8 mouse cellular contexts compared by ENCODE assay signal in the genomic region with DNA sequence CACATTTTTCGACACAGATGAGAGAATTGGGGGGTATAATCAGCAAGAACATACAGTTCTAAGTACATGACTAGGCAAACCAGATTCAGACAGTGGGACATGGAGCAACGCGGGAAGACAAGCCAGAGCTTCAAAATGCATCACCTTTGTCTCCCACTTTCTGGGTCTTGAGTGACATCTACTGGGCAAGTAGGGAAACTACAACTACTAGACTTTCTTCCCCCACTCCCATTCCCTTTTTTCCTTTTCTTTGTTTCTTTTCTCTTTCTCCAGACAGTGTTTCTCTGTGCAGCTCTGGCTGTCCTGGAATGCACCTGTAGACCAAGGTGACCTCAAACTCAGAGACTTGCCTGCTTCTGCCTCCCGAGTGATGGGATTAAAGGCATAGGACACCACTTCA. TPM values are rescaled to one million over a fixed set of nuclear protein-coding genes. Genes with fewer than 3 reads are reported as not detected.
A peak's percentile ranks its signal among the peaks of the same experiment; 100 is the strongest.
DNase-seq lines count a peak whose midpoint lies in the region; ATAC-seq and TF ChIP-seq lines count a peak whose summit lies in the region.

No protein-coding gene starts in this region.

- no peak overlapping the region for H3K4me2 ChIP-seq in hindbrain, embryonic 14.5 days (replicated peaks)
- H3K4me2 ChIP-seq in liver, embryonic 14.5 days (ENCODE audit: low read depth), result no peak overlapping the region
- H3K4me2 ChIP-seq in neural tube, embryonic 11.5 days (ENCODE audit: low read depth), result no peak overlapping the region

- TF ChIP-seq CTCF in left cerebral cortex, adult 2 months (IDR thresholded peaks at IDR 0.05), result peak; percentile 82
- TF ChIP-seq CTCF in Patski (IDR thresholded peaks at IDR 0.05), result peak; percentile 64
- peak; percentile 85 for TF ChIP-seq CTCF in liver, embryonic 14.5 days (IDR thresholded peaks at IDR 0.05; ENCODE audit: low read depth)

- intact Hi-C loops in left cerebral cortex, adult 2 months (cut with DNase I), result loop anchor here (1.0 to 10.0 kb wide), 4 partner anchors 44 to 862 kb away; a partner anchor contains a TSS

- in situ Hi-C loops in Patski (cut with MboI; ENCODE audit: low pct_unique_long_range_greater_than_20kb), result loop anchor here (5.0 to 10.0 kb wide), 3 partner anchors 45 to 862 kb away; a partner anchor contains a TSS

- WGBS in hindbrain, embryonic 14.5 days, result 9% methylated on average over 4 of the region's 4 CpGs
- 5% methylated on average over 4 of the region's 4 CpGs for WGBS in liver, embryonic 14.5 days (ENCODE audit: insufficient replicate concordance)
- WGBS in neural tube, embryonic 11.5 days, result 11% methylated on average over 4 of the region's 4 CpGs

- H3K36me3 ChIP-seq in hindbrain, embryonic 14.5 days (replicated peaks; ENCODE audit: control insufficient read depth, insufficient read depth), result no peaks in the 10 kb centered on the region
- H3K36me3 ChIP-seq in liver, embryonic 14.5 days (replicated peaks; ENCODE audit: control insufficient read depth, insufficient read depth, low read depth), result no peaks in the 10 kb centered on the region
- no peaks in the 10 kb centered on the region for H3K36me3 ChIP-seq in neural tube, embryonic 11.5 days (ENCODE audit: control insufficient read depth, insufficient read depth, low read length)

- no peaks in the 10 kb centered on the region for H3K4me1 ChIP-seq in hindbrain, embryonic 14.5 days (replicated peaks; ENCODE audit: control insufficient read depth, insufficient read depth, low read length)
- no peaks in the 10 kb centered on the region for H3K4me1 ChIP-seq in liver, embryonic 14.5 days (replicated peaks; ENCODE audit: control insufficient read depth in 2 of 2, insufficient read depth in 2 of 2, low read length in 1 of 2)
- no peaks in the 10 kb centered on the region for H3K4me1 ChIP-seq in neural tube, embryonic 11.5 days (ENCODE audit: control insufficient read depth, insufficient read depth, low read length)

- H3K9me3 ChIP-seq in hindbrain, embryonic 14.5 days (ENCODE audit: control insufficient read depth, low read length), result 0 out of 2 replicates have a peak, but pooled peaks cover 3% of the 10 kb centered on the region
- no peaks in the 10 kb centered on the region for H3K9me3 ChIP-seq in liver, embryonic 14.5 days (ENCODE audit: control insufficient read depth, low read length)
- H3K9me3 ChIP-seq in neural tube, embryonic 11.5 days (ENCODE audit: control insufficient read depth, low read length), result no peaks in the 10 kb centered on the region

- no peak overlapping the region for H3K27ac ChIP-seq in left cerebral cortex, adult 2 months
- no peak overlapping the region for H3K27ac ChIP-seq in hindbrain, embryonic 14.5 days
- no peak overlapping the region for H3K27ac ChIP-seq in liver, embryonic 14.5 days
- H3K27ac ChIP-seq in neural tube, embryonic 11.5 days (ENCODE audit: low read depth, low read length), result no peak overlapping the region

- no peak overlapping the region for H3K9ac ChIP-seq in hindbrain, embryonic 14.5 days
- H3K9ac ChIP-seq in liver, embryonic 14.5 days (replicated peaks), result no peak overlapping the region
- no peak overlapping the region for H3K9ac ChIP-seq in neural tube, embryonic 11.5 days (ENCODE audit: low read length)

- H3K4me3 ChIP-seq in left cerebral cortex, adult 2 months, result no peak overlapping the region
- H3K4me3 ChIP-seq in hindbrain, embryonic 14.5 days (replicated peaks; ENCODE audit: low read length), result no peak overlapping the region
- H3K4me3 ChIP-seq in liver, embryonic 14.5 days (ENCODE audit: insufficient read depth in 1 of 2, low read depth in 2 of 2, low read length in 2 of 2), result no peak overlapping the region
- H3K4me3 ChIP-seq in neural tube, embryonic 11.5 days (ENCODE audit: low read depth, low read length), result no peak overlapping the region

- DNase-seq in left cerebral cortex, adult 2 months (ENCODE audit: extremely low spot score in 1 of 2, low spot score in 2 of 2), result peak in 1 of 2 experiments; percentile 20
- no peak for DNase-seq in left cerebral cortex, adult 11 months (ENCODE audit: low spot score)
- no peak for DNase-seq in Patski (ENCODE audit: low read depth, low spot score)
- peak; percentile 65 for DNase-seq in embryo, embryonic 9.5 days (ENCODE audit: extremely low spot score)
- peak; percentile 79 for DNase-seq in hindbrain, embryonic 14.5 days (ENCODE audit: low spot score)
- DNase-seq in liver, embryonic 14.5 days (ENCODE audit: low read depth in 3 of 3, low spot score in 3 of 3), result peak; percentile 30 to 60 (median 39)
- DNase-seq in neural tube, embryonic 11.5 days (ENCODE audit: low spot score), result peak; percentile 56
- no peak for DNase-seq in urinary bladder, postnatal 25 days (ENCODE audit: low spot score)

- TF ChIP-seq EP300 in liver, embryonic 14.5 days (IDR thresholded peaks at IDR 0.05; ENCODE audit: low read depth), result no peak

- POLR2A ChIA-PET in Patski (lab: Charles Lee), result no interaction called here

- ATAC-seq in Patski, result peak; percentile 39
- peak; percentile 80; the same call in 1 of the 2 replicates for ATAC-seq in hindbrain, embryonic 14.5 days (ENCODE audit: low FRiP score)
- peak; percentile 45; the same call in 1 of the 2 replicates for ATAC-seq in liver, embryonic 14.5 days (ENCODE audit: insufficient read depth)
- peak; percentile 75; the same call in 1 of the 2 replicates for ATAC-seq in neural tube, embryonic 11.5 days (ENCODE audit: insufficient read depth, low FRiP score, low TSS enrichment)

- CTCF ChIA-PET in Patski (lab: Charles Lee), result interaction anchor here (0.8 to 1.8 kb wide), 6 partner anchors 9 to 142 kb away, joined by 3 to 5 read pairs (median 4); a partner anchor contains a TSS

- H3K27me3 ChIP-seq in Patski, result no peaks in the 10 kb centered on the region
- H3K27me3 ChIP-seq in hindbrain, embryonic 14.5 days (ENCODE audit: control insufficient read depth, insufficient read depth, low read length), result no peaks in the 10 kb centered on the region
- H3K27me3 ChIP-seq in liver, embryonic 14.5 days (ENCODE audit: control insufficient read depth, insufficient read depth, low read length), result no peaks in the 10 kb centered on the region
- H3K27me3 ChIP-seq in neural tube, embryonic 11.5 days (ENCODE audit: control insufficient read depth, insufficient read depth, low read length), result no peaks in the 10 kb centered on the region

RNA-seq across cellular contexts. Expression of a gene that starts 27.0 kb away (rescaled TPM):
- total RNA-seq in left cerebral cortex, adult 2 months (2021), result 10 to 100 TPM in 1 of 2 experiments, 1 to 10 TPM in 1; 7.7 to 11.3 TPM
- 104 TPM for polyA plus RNA-seq in Patski (2021)
- 49.1 and 50.9 TPM in 2 replicates for polyA plus RNA-seq in hindbrain, embryonic 14.5 days (2014; fragmentation: Nextera tagmentation; extraction: Ambion mirVana)
- 89.7 and 108 TPM in 2 replicates for polyA plus RNA-seq in liver, embryonic 14.5 days (2012; rRNA removed)
- 159 and 166 TPM in 2 replicates for polyA plus RNA-seq in liver, embryonic 14.5 days (2014; fragmentation: Nextera tagmentation; extraction: Ambion mirVana)
- 84.2 and 85.8 TPM in 2 replicates for polyA plus RNA-seq in neural tube, embryonic 11.5 days (2014; fragmentation: Nextera tagmentation; extraction: Ambion mirVana)

RNA-seq across cellular contexts. Expression of a gene that starts 51.5 kb away (rescaled TPM):
- 10 to 100 TPM in 1 of 2 experiments, 1 to 10 TPM in 1; 9.6 to 12.2 TPM for total RNA-seq in left cerebral cortex, adult 2 months (2021)
- polyA plus RNA-seq in Patski (2021), result 14.4 TPM
- 4.3 and 5.3 TPM in 2 replicates for polyA plus RNA-seq in hindbrain, embryonic 14.5 days (2014; fragmentation: Nextera tagmentation; extraction: Ambion mirVana)
- polyA plus RNA-seq in liver, embryonic 14.5 days (2012; rRNA removed), result 2.0 and 2.7 TPM in 2 replicates
- 2.1 and 2.4 TPM in 2 replicates for polyA plus RNA-seq in liver, embryonic 14.5 days (2014; fragmentation: Nextera tagmentation; extraction: Ambion mirVana)
- polyA plus RNA-seq in neural tube, embryonic 11.5 days (2014; fragmentation: Nextera tagmentation; extraction: Ambion mirVana), result 5.3 and 6.7 TPM in 2 replicates

Comparison
In these comparisons a context has a peak if more than half of its experiments do, and no peak if none do; other contexts are left out.
1. DNase-seq: peak in embryo, embryonic 9.5 days (single experiment), hindbrain, embryonic 14.5 days (single experiment), liver, embryonic 14.5 days (3 of 3) and neural tube, embryonic 11.5 days (single experiment); none in left cerebral cortex, adult 11 months (single experiment), Patski (single experiment) and urinary bladder, postnatal 25 days (single experiment).
2. Peak in every context shown above with its lines, with median percentiles within 50 percentile points of each other: CTCF ChIP-seq and ATAC-seq.